Comparison of ENCODE assay signal across 32 mouse cellular contexts in genomic region chr9:9027904-9028303, GRCm38 (mm10). TPM values are rescaled to one million over a fixed set of nuclear protein-coding genes. Genes with fewer than 3 reads are reported as not detected.
DNase-seq lines count a peak whose midpoint lies in the region; ATAC-seq and TF ChIP-seq lines count a peak whose summit lies in the region.
"Had no signal": no experiment of that assay in that cellular context is flagged by ENCODE, and none has a peak within 500 bp of the region (broad histone marks: within the 10 kb centered on the region; RNA-seq: fewer than 3 reads in every experiment).

No protein-coding gene starts in this region.

- H3K36me3 ChIP-seq in intestine, embryonic 16.5 days (ENCODE audit: control insufficient read depth, insufficient read depth, low read length), result 0 out of 2 replicates have a peak, but pooled peaks cover 3% of the 10 kb centered on the region
- H3K36me3 ChIP-seq in intestine, postnatal 0 days (ENCODE audit: control insufficient read depth, insufficient read depth), result peaks cover 29% of the 10 kb centered on the region
- H3K36me3 ChIP-seq in ES-Bruce4 (ENCODE audit: control insufficient read depth, insufficient read depth, low read length, poor library complexity, severe bottlenecking), result no peaks in the 10 kb centered on the region; the same call in 1 of the 2 replicates
- peaks cover 28% of the 10 kb centered on the region for H3K36me3 ChIP-seq in embryonic facial prominence, embryonic 14.5 days (ENCODE audit: control insufficient read depth, insufficient read depth, low read length)
- no peaks in the 10 kb centered on the region for H3K36me3 ChIP-seq in liver, embryonic 12.5 days
- H3K36me3 ChIP-seq in kidney, embryonic 15.5 days, result peaks cover 16% of the 10 kb centered on the region; the same call in 1 of the 2 replicates
- H3K36me3 ChIP-seq: G1E; neural tube, embryonic 12.5 days had no signal

- H3K9me3 ChIP-seq in intestine, embryonic 16.5 days (ENCODE audit: control insufficient read depth, low read length), result no peaks in the 10 kb centered on the region
- H3K9me3 ChIP-seq in intestine, postnatal 0 days (ENCODE audit: control insufficient read depth), result no peaks in the 10 kb centered on the region
- H3K9me3 ChIP-seq in ES-Bruce4 (replicated peaks; ENCODE audit: control insufficient read depth, insufficient read depth, low read length, poor library complexity, severe bottlenecking), result no peaks in the 10 kb centered on the region
- no peaks in the 10 kb centered on the region for H3K9me3 ChIP-seq in embryonic facial prominence, embryonic 14.5 days (ENCODE audit: control insufficient read depth, low read length)
- no peaks in the 10 kb centered on the region for H3K9me3 ChIP-seq in liver, embryonic 12.5 days (replicated peaks)
- no peaks in the 10 kb centered on the region for H3K9me3 ChIP-seq in kidney, embryonic 15.5 days (replicated peaks)
- H3K9me3 ChIP-seq: forebrain, embryonic 13.5 days; G1E; neural tube, embryonic 12.5 days had no signal

- no peaks in the 10 kb centered on the region for H3K27me3 ChIP-seq in intestine, embryonic 16.5 days (replicated peaks; ENCODE audit: control insufficient read depth, insufficient read depth, low read length)
- H3K27me3 ChIP-seq in intestine, postnatal 0 days (replicated peaks; ENCODE audit: control insufficient read depth, insufficient read depth, low read length), result no peaks in the 10 kb centered on the region
- no peaks in the 10 kb centered on the region for H3K27me3 ChIP-seq in ES-Bruce4 (ENCODE audit: control insufficient read depth, insufficient read depth, low read length, poor library complexity, severe bottlenecking)
- H3K27me3 ChIP-seq in embryonic facial prominence, embryonic 14.5 days (replicated peaks; ENCODE audit: control insufficient read depth, insufficient read depth, low read length), result no peaks in the 10 kb centered on the region
- H3K27me3 ChIP-seq in liver, embryonic 12.5 days (replicated peaks), result no peaks in the 10 kb centered on the region
- H3K27me3 ChIP-seq in kidney, embryonic 15.5 days, result no peaks in the 10 kb centered on the region
- H3K27me3 ChIP-seq: forebrain, embryonic 13.5 days; neural tube, embryonic 12.5 days; Patski had no signal

- DNase-seq in embryo, embryonic 9.5 days (ENCODE audit: extremely low spot score), result peak; percentile 11
- DNase-seq in embryo, embryonic 10 days (ENCODE audit: low spot score), result no peak
- no peak for DNase-seq in embryonic facial prominence, embryonic 14.5 days (ENCODE audit: low spot score)
- DNase-seq: adrenal gland, adult 8-10 months; cerebellum, adult 18-20 months; cerebellum, postnatal 25 days; gastrocnemius, adult 2 months; heart, postnatal 36 days; kidney, adult 2 months; kidney, postnatal 10 days; liver, postnatal 0 days; retina, postnatal 1 day; thymus, adult 2 months; thymus, postnatal 4 days had no signal

- H3K9ac ChIP-seq in intestine, embryonic 16.5 days (ENCODE audit: low read depth, low read length), result no peak overlapping the region
- no peak overlapping the region for H3K9ac ChIP-seq in intestine, postnatal 0 days (ENCODE audit: low read depth, low read length)
- no peak overlapping the region for H3K9ac ChIP-seq in ES-Bruce4 (ENCODE audit: low read depth, poor library complexity, severe bottlenecking)
- no peak overlapping the region for H3K9ac ChIP-seq in embryonic facial prominence, embryonic 14.5 days (ENCODE audit: low read depth, low read length)
- H3K9ac ChIP-seq in liver, embryonic 12.5 days, result no peak overlapping the region
- no peak overlapping the region for H3K9ac ChIP-seq in kidney, embryonic 15.5 days
- H3K9ac ChIP-seq: forebrain, embryonic 13.5 days; liver, postnatal 0 days; neural tube, embryonic 12.5 days had no signal

- H3K27ac ChIP-seq in intestine, embryonic 16.5 days (ENCODE audit: low read length), result 0 out of 2 replicates have a peak overlapping the region, but pooled peaks have one; percentile 8
- H3K27ac ChIP-seq in intestine, postnatal 0 days (ENCODE audit: low read depth, low read length), result no peak overlapping the region
- H3K27ac ChIP-seq in ES-Bruce4 (ENCODE audit: insufficient read depth, low read length), result peak overlapping the region; percentile 85
- peak overlapping the region; percentile 49 for H3K27ac ChIP-seq in embryonic facial prominence, embryonic 14.5 days (replicated peaks; ENCODE audit: low read depth, low read length)
- no peak overlapping the region for H3K27ac ChIP-seq in liver, embryonic 12.5 days
- no peak overlapping the region for H3K27ac ChIP-seq in kidney, embryonic 15.5 days
- H3K27ac ChIP-seq: forebrain, embryonic 13.5 days; gastrocnemius, adult 2 months; layer of hippocampus, adult 2 months; macrophage; neural tube, embryonic 12.5 days had no signal

- H3K4me3 ChIP-seq in intestine, embryonic 16.5 days (ENCODE audit: low read length), result no peak overlapping the region
- no peak overlapping the region for H3K4me3 ChIP-seq in intestine, postnatal 0 days (ENCODE audit: low read depth, low read length)
- no peak overlapping the region for H3K4me3 ChIP-seq in ES-Bruce4 (ENCODE audit: low read depth, low read length)
- no peak overlapping the region for H3K4me3 ChIP-seq in embryonic facial prominence, embryonic 14.5 days (ENCODE audit: low read depth, low read length)
- no peak overlapping the region for H3K4me3 ChIP-seq in liver, embryonic 12.5 days
- H3K4me3 ChIP-seq in kidney, embryonic 15.5 days (replicated peaks), result no peak overlapping the region
- H3K4me3 ChIP-seq: erythroblast, embryonic 14.5 days; forebrain, embryonic 13.5 days; gastrocnemius, adult 2 months; layer of hippocampus, adult 2 months; neural tube, embryonic 12.5 days had no signal

- H3K4me1 ChIP-seq in intestine, embryonic 16.5 days (ENCODE audit: control insufficient read depth, insufficient read depth, low read length), result no peaks in the 10 kb centered on the region
- H3K4me1 ChIP-seq in intestine, postnatal 0 days (replicated peaks; ENCODE audit: control insufficient read depth, insufficient read depth, low read length), result no peaks in the 10 kb centered on the region
- H3K4me1 ChIP-seq in ES-Bruce4 (ENCODE audit: control insufficient read depth, insufficient read depth, low read length), result peaks cover 2% of the 10 kb centered on the region
- no peaks in the 10 kb centered on the region for H3K4me1 ChIP-seq in embryonic facial prominence, embryonic 14.5 days (ENCODE audit: control insufficient read depth, insufficient read depth, low read length)
- no peaks in the 10 kb centered on the region for H3K4me1 ChIP-seq in liver, embryonic 12.5 days
- no peaks in the 10 kb centered on the region for H3K4me1 ChIP-seq in kidney, embryonic 15.5 days
- H3K4me1 ChIP-seq: neural tube, embryonic 12.5 days had no signal

- ATAC-seq in intestine, embryonic 16.5 days, result no peak
- ATAC-seq in intestine, postnatal 0 days, result no peak
- no peak for ATAC-seq in embryonic facial prominence, embryonic 14.5 days (ENCODE audit: low read depth)
- no peak for ATAC-seq in liver, embryonic 12.5 days
- no peak for ATAC-seq in kidney, embryonic 15.5 days (replicated peaks; ENCODE audit: low FRiP score)
- ATAC-seq: activated CD4-positive, CD25-positive, alpha-beta regulatory T cell, adult 4 months; hindbrain, embryonic 16.5 days; liver, postnatal 0 days; lung, postnatal 0 days; Patski had no signal

- H3K4me2 ChIP-seq in intestine, embryonic 16.5 days (ENCODE audit: low read depth, low read length), result no peak overlapping the region
- H3K4me2 ChIP-seq in intestine, postnatal 0 days (replicated peaks; ENCODE audit: low read depth), result no peak overlapping the region
- H3K4me2 ChIP-seq in embryonic facial prominence, embryonic 14.5 days (ENCODE audit: low read depth, low read length), result no peak overlapping the region
- H3K4me2 ChIP-seq in liver, embryonic 12.5 days, result no peak overlapping the region
- no peak overlapping the region for H3K4me2 ChIP-seq in kidney, embryonic 15.5 days
- H3K4me2 ChIP-seq: forebrain, embryonic 13.5 days; neural tube, embryonic 12.5 days had no signal

- TF ChIP-seq POLR2A in ES-Bruce4 (IDR thresholded peaks at IDR 0.05; ENCODE audit: insufficient read depth, low read length), result no peak

- TF ChIP-seq EP300 in ES-Bruce4 (IDR thresholded peaks at IDR 0.05; ENCODE audit: insufficient read depth, low read depth, low read length), result no peak

- no peak for TF ChIP-seq CTCF in intestine, postnatal 0 days (IDR thresholded peaks at IDR 0.05; ENCODE audit: low read depth)
- no peak for TF ChIP-seq CTCF in ES-Bruce4 (IDR thresholded peaks at IDR 0.05; ENCODE audit: low read depth, low read length)

- 76% methylated on average over 3 of the region's 3 CpGs for WGBS in intestine, embryonic 16.5 days
- 89% methylated on average over 3 of the region's 3 CpGs for WGBS in intestine, postnatal 0 days
- 69% methylated on average over 3 of the region's 3 CpGs for WGBS in embryonic facial prominence, embryonic 14.5 days
- 57% methylated on average over 3 of the region's 3 CpGs for WGBS in liver, embryonic 12.5 days (ENCODE audit: insufficient replicate concordance)
- 80% methylated on average over 3 of the region's 3 CpGs for WGBS in kidney, embryonic 15.5 days

RNA-seq across cellular contexts. Expression of gene Gm16485, which starts 56.3 kb away (rescaled TPM):
- 0.05 TPM in 1 of 2 replicates, not detected in the other for polyA plus RNA-seq in intestine, embryonic 16.5 days (2015; fragmentation: Nextera tagmentation; extraction: Ambion mirVana)
- 0.04 TPM in 1 of 2 replicates, not detected in the other for polyA plus RNA-seq in intestine, postnatal 0 days (2015; fragmentation: Nextera tagmentation; extraction: Ambion mirVana)
- polyA plus RNA-seq in ES-Bruce4 (2011; ENCODE audit: insufficient read depth, insufficient read length, low read depth, missing spikeins), result 0.19 TPM in 1 of 2 replicates, not detected in the other
- 0.05 TPM in 1 of 2 replicates, not detected in the other for polyA plus RNA-seq in embryonic facial prominence, embryonic 14.5 days (2014; fragmentation: Nextera tagmentation; extraction: Ambion mirVana)
- not detected in 2 replicates for polyA plus RNA-seq in liver, embryonic 12.5 days (2016; fragmentation: Nextera tagmentation; extraction: Ambion mirVana)
- 0.13 and 0.22 TPM in 2 replicates for polyA plus RNA-seq in kidney, embryonic 15.5 days (2015; fragmentation: Nextera tagmentation; extraction: Ambion mirVana)
- polyA plus RNA-seq: erythroblast, embryonic 14.5 days; G1E; heart, embryonic 14.5 days; liver, adult 2 months; liver, postnatal 0 days; lung, postnatal 0 days; macrophage; Patski; spleen, adult 2 months had no signal

Comparison
In these comparisons a context has a peak if more than half of its experiments do, and no peak if none do; other contexts are left out.
1. H3K27ac ChIP-seq: peak in intestine, embryonic 16.5 days (single experiment), ES-Bruce4 (single experiment) and embryonic facial prominence, embryonic 14.5 days (single experiment); none in intestine, postnatal 0 days (single experiment), liver, embryonic 12.5 days (single experiment) and kidney, embryonic 15.5 days (single experiment).